In genomic region chr6:134119136-134119535, GRCm38 (mm10) we compare ENCODE assay signal across 9 mouse cellular contexts.
DNase-seq lines count a peak whose midpoint lies in the region; ATAC-seq and TF ChIP-seq lines count a peak whose summit lies in the region.
"Had no signal": no experiment of that assay in that cellular context is flagged by ENCODE, and none has a peak within 500 bp of the region (broad histone marks: within the 10 kb centered on the region; RNA-seq: fewer than 3 reads in every experiment).

No protein-coding gene starts in this region.

- peak overlapping the region; percentile 3 for H3K4me2 ChIP-seq in heart, embryonic 13.5 days
- no peak overlapping the region for H3K4me2 ChIP-seq in midbrain, embryonic 12.5 days (replicated peaks)
- no peak overlapping the region for H3K4me2 ChIP-seq in midbrain, embryonic 16.5 days (ENCODE audit: low read length)
- H3K4me2 ChIP-seq in heart, embryonic 16.5 days (ENCODE audit: low read depth, low read length): no peak overlapping the region; the same call in 1 of the 2 replicates
- no peak overlapping the region for H3K4me2 ChIP-seq in stomach, postnatal 0 days (replicated peaks; ENCODE audit: low read depth)

- TF ChIP-seq EP300 in stomach, postnatal 0 days (optimal IDR thresholded peaks at IDR 0.05): no peak

- WGBS in heart, embryonic 13.5 days: 5% methylated on average over 4 of the region's 4 CpGs
- 36% methylated on average over 4 of the region's 4 CpGs for WGBS in midbrain, embryonic 12.5 days
- WGBS in midbrain, embryonic 16.5 days: 38% methylated on average over 4 of the region's 4 CpGs
- 8% methylated on average over 4 of the region's 4 CpGs for WGBS in heart, embryonic 16.5 days
- WGBS in stomach, postnatal 0 days: 13% methylated on average over 4 of the region's 4 CpGs

- peak overlapping the region; percentile 75 for H3K27ac ChIP-seq in heart, embryonic 13.5 days (replicated peaks)
- peak overlapping the region; percentile 30; the same call in 1 of the 2 replicates for H3K27ac ChIP-seq in midbrain, embryonic 12.5 days (replicated peaks)
- no peak overlapping the region for H3K27ac ChIP-seq in midbrain, embryonic 16.5 days (ENCODE audit: low read length)
- peak overlapping the region; percentile 63 for H3K27ac ChIP-seq in heart, embryonic 16.5 days (ENCODE audit: low read length)
- H3K27ac ChIP-seq in stomach, postnatal 0 days (replicated peaks): peak overlapping the region; percentile 49; the same call in 1 of the 2 replicates

- H3K9me3 ChIP-seq in heart, embryonic 13.5 days: no peaks in the 10 kb centered on the region
- no peaks in the 10 kb centered on the region for H3K9me3 ChIP-seq in midbrain, embryonic 12.5 days
- H3K9me3 ChIP-seq in midbrain, embryonic 16.5 days (replicated peaks; ENCODE audit: control insufficient read depth, low read length, poor library complexity, severe bottlenecking): no peaks in the 10 kb centered on the region
- H3K9me3 ChIP-seq in heart, embryonic 16.5 days (replicated peaks; ENCODE audit: control insufficient read depth, low read length): no peaks in the 10 kb centered on the region
- H3K9me3 ChIP-seq in stomach, postnatal 0 days (ENCODE audit: control insufficient read depth, low read length): no peaks in the 10 kb centered on the region

- H3K4me1 ChIP-seq in heart, embryonic 13.5 days: peaks cover 59% of the 10 kb centered on the region
- peaks cover 9% of the 10 kb centered on the region; the same call in 1 of the 2 replicates for H3K4me1 ChIP-seq in midbrain, embryonic 12.5 days
- H3K4me1 ChIP-seq in midbrain, embryonic 16.5 days (ENCODE audit: control insufficient read depth, insufficient read depth, low read length): no peaks in the 10 kb centered on the region
- H3K4me1 ChIP-seq in heart, embryonic 16.5 days (ENCODE audit: control insufficient read depth, insufficient read depth, low read length): peaks cover 22% of the 10 kb centered on the region
- H3K4me1 ChIP-seq in stomach, postnatal 0 days (replicated peaks; ENCODE audit: control insufficient read depth, insufficient read depth): peaks cover 5% of the 10 kb centered on the region; the same call in 1 of the 2 replicates

- no peak for DNase-seq in heart, postnatal 36 days
- peak; percentile 40 for DNase-seq in stomach, postnatal 0 days (ENCODE audit: low spot score)
- no peak for DNase-seq in testis, postnatal 10 days (ENCODE audit: low spot score)

- H3K27me3 ChIP-seq in heart, embryonic 13.5 days (replicated peaks): no peaks in the 10 kb centered on the region
- no peaks in the 10 kb centered on the region for H3K27me3 ChIP-seq in midbrain, embryonic 12.5 days
- no peaks in the 10 kb centered on the region for H3K27me3 ChIP-seq in midbrain, embryonic 16.5 days (ENCODE audit: control insufficient read depth, insufficient read depth, low read depth, low read length)
- H3K27me3 ChIP-seq in heart, embryonic 16.5 days (ENCODE audit: control insufficient read depth, insufficient read depth, low read length): no peaks in the 10 kb centered on the region
- no peaks in the 10 kb centered on the region for H3K27me3 ChIP-seq in stomach, postnatal 0 days (ENCODE audit: control insufficient read depth, insufficient read depth, low read length)

- H3K9ac ChIP-seq in heart, embryonic 13.5 days: peak overlapping the region; percentile 41; the same call in 1 of the 2 replicates
- H3K9ac ChIP-seq in midbrain, embryonic 12.5 days (replicated peaks): no peak overlapping the region
- H3K9ac ChIP-seq in midbrain, embryonic 16.5 days (ENCODE audit: low read depth, low read length): no peak overlapping the region
- peak overlapping the region; percentile 46 for H3K9ac ChIP-seq in heart, embryonic 16.5 days (ENCODE audit: low read length)
- H3K9ac ChIP-seq in stomach, postnatal 0 days (ENCODE audit: low read length): no peak overlapping the region

- TF ChIP-seq CTCF in stomach, postnatal 0 days (IDR thresholded peaks at IDR 0.05; ENCODE audit: low read depth): no peak

- intact Hi-C loops in heart, postnatal 36 days (cut with DNase I): no loop called here

- peak; percentile 70; the same call in 1 of the 2 replicates for ATAC-seq in heart, embryonic 13.5 days (ENCODE audit: extremely low read depth, insufficient number of reproducible peaks, low FRiP score, low TSS enrichment)
- ATAC-seq in midbrain, embryonic 12.5 days (ENCODE audit: low FRiP score, low read depth): no peak
- no peak for ATAC-seq in midbrain, embryonic 16.5 days
- peak; percentile 77 for ATAC-seq in heart, embryonic 16.5 days (replicated peaks; ENCODE audit: extremely low read depth, insufficient read depth, low FRiP score)
- ATAC-seq in stomach, postnatal 0 days (ENCODE audit: low FRiP score, low TSS enrichment): peak; percentile 58; the same call in 1 of the 2 replicates
- ATAC-seq in megakaryocyte progenitor cell, adult 5-6 weeks (replicated peaks; ENCODE audit: poor library complexity): no peak

- H3K4me3 ChIP-seq in heart, embryonic 13.5 days: no peak overlapping the region
- H3K4me3 ChIP-seq in midbrain, embryonic 12.5 days: no peak overlapping the region
- H3K4me3 ChIP-seq in midbrain, embryonic 16.5 days (ENCODE audit: low read depth, low read length): no peak overlapping the region
- H3K4me3 ChIP-seq in heart, embryonic 16.5 days (ENCODE audit: low read length): no peak overlapping the region
- no peak overlapping the region for H3K4me3 ChIP-seq in stomach, postnatal 0 days (ENCODE audit: low read depth, low read length)
- H3K4me3 ChIP-seq: myocyte had no signal

- peaks cover 19% of the 10 kb centered on the region for H3K36me3 ChIP-seq in heart, embryonic 13.5 days
- no peaks in the 10 kb centered on the region; the same call in 1 of the 2 replicates for H3K36me3 ChIP-seq in midbrain, embryonic 12.5 days
- no peaks in the 10 kb centered on the region for H3K36me3 ChIP-seq in midbrain, embryonic 16.5 days (ENCODE audit: control insufficient read depth, insufficient read depth, low read length)
- peaks cover 5% of the 10 kb centered on the region; the same call in 1 of the 2 replicates for H3K36me3 ChIP-seq in heart, embryonic 16.5 days (ENCODE audit: control insufficient read depth, insufficient read depth)
- H3K36me3 ChIP-seq in stomach, postnatal 0 days (ENCODE audit: control insufficient read depth, insufficient read depth, low read length): no peaks in the 10 kb centered on the region

Comparison
In these comparisons a context has a peak if more than half of its experiments do, and no peak if none do; other contexts are left out.
1. ATAC-seq: peak in heart, embryonic 13.5 days (single experiment), heart, embryonic 16.5 days (single experiment) and stomach, postnatal 0 days (single experiment); none in midbrain, embryonic 12.5 days (single experiment), midbrain, embryonic 16.5 days (single experiment) and megakaryocyte progenitor cell, adult 5-6 weeks (single experiment).
2. H3K9ac ChIP-seq: peak in heart, embryonic 13.5 days (single experiment) and heart, embryonic 16.5 days (single experiment); none in midbrain, embryonic 12.5 days (single experiment), midbrain, embryonic 16.5 days (single experiment) and stomach, postnatal 0 days (single experiment).